Mouse (Mus musculus): ENCODE data around the gene Phex. TPM values are rescaled to one million over a fixed set of nuclear protein-coding genes. Genes with fewer than 3 reads are reported as not detected.

Gene Phex
- polyA plus RNA-seq, 1 experiment from 2014 or later: 0.24 TPM

GRCm38 (mm10) chrX:157306796-157307405 lies 108.2 kb downstream of the Phex start:
- peaks cover 22% of the 10 kb centered on the region for H3K27me3 ChIP-seq (replicated peaks; ENCODE audit: low read depth, poor library complexity, severe bottlenecking)
- H3K4me1 ChIP-seq: no peaks in the 10 kb centered on the region
- H3K9me3 ChIP-seq: no peaks in the 10 kb centered on the region
- no peak overlapping the region for H3K4me3 ChIP-seq
- WGBS: 44% methylated on average over 4 of the region's 4 CpGs
- DNase-seq (ENCODE audit: low spot score): no peak
- no peaks in the 10 kb centered on the region for H3K36me3 ChIP-seq (replicated peaks)
- H3K27ac ChIP-seq (replicated peaks): no peak overlapping the region

GRCm38 (mm10) chrX:157305852-157306232 lies 109.3 kb downstream of the Phex start:
- 73% methylated on average over 5 of the region's 5 CpGs for WGBS

GRCm38 (mm10) chrX:157305193-157305851 lies 109.8 kb downstream of the Phex start:
- Histone ChIP-seq H3K9me3 (no peaks in the 10 kb centered on the region), H3K36me3 (replicated peaks) (no peaks in the 10 kb centered on the region), H3K4me1 (no peaks in the 10 kb centered on the region), H3K4me3 (no peak overlapping the region), H3K27me3 (replicated peaks; ENCODE audit: low read depth, poor library complexity, severe bottlenecking) (peaks cover 22% of the 10 kb centered on the region), H3K27ac (replicated peaks) (no peak overlapping the region)
- DNase-seq (ENCODE audit: low spot score): peak; percentile 9
- WGBS: 30% methylated on average over 6 of the region's 6 CpGs

More at GRCm38 (mm10) chrX:157305852-157306232, 109.3 kb downstream of the Phex start:
- no peaks in the 10 kb centered on the region for H3K4me1 ChIP-seq
- no peak overlapping the region for H3K4me3 ChIP-seq
- peaks cover 22% of the 10 kb centered on the region for H3K27me3 ChIP-seq (replicated peaks; ENCODE audit: low read depth, poor library complexity, severe bottlenecking)
- H3K9me3 ChIP-seq: no peaks in the 10 kb centered on the region
- DNase-seq (ENCODE audit: low spot score): no peak
- no peak overlapping the region for H3K27ac ChIP-seq (replicated peaks)
- no peaks in the 10 kb centered on the region for H3K36me3 ChIP-seq (replicated peaks)

GRCm38 (mm10) chrX:157292411-157292810 lies 122.7 kb downstream of the Phex start:
- H3K27me3 ChIP-seq (replicated peaks; ENCODE audit: low read depth, poor library complexity, severe bottlenecking): no peaks in the 10 kb centered on the region
- no peaks in the 10 kb centered on the region for H3K36me3 ChIP-seq (replicated peaks)
- H3K9me3 ChIP-seq: no peaks in the 10 kb centered on the region
- H3K4me3 ChIP-seq: no peak overlapping the region
- no peak overlapping the region for H3K27ac ChIP-seq (replicated peaks)
- H3K4me1 ChIP-seq: no peaks in the 10 kb centered on the region
- no peak for DNase-seq (ENCODE audit: low spot score)

- 76% methylated on average over 1 of the region's 1 CpGs for WGBS
- H3K4me3 ChIP-seq: no peak overlapping the region
- H3K36me3 ChIP-seq (replicated peaks): no peaks in the 10 kb centered on the region
- 0 out of 2 replicates have a peak, but pooled peaks cover 5% of the 10 kb centered on the region for H3K27me3 ChIP-seq (replicated peaks; ENCODE audit: low read depth, poor library complexity, severe bottlenecking)
- no peaks in the 10 kb centered on the region for H3K4me1 ChIP-seq
- no peaks in the 10 kb centered on the region for H3K9me3 ChIP-seq
- no peak overlapping the region for H3K27ac ChIP-seq (replicated peaks)
- DNase-seq (ENCODE audit: low spot score): no peak
These were observed 138.5 kb downstream of the Phex start for GRCm38 (mm10) chrX:157276581-157276980.

GRCm38 (mm10) chrX:157273291-157273690 lies 141.8 kb downstream of the Phex start:
- Histone ChIP-seq H3K27ac (replicated peaks) (no peak overlapping the region), H3K36me3 (replicated peaks) (no peaks in the 10 kb centered on the region), H3K4me3 (no peak overlapping the region), H3K27me3 (replicated peaks; ENCODE audit: low read depth, poor library complexity, severe bottlenecking) (peaks cover 11% of the 10 kb centered on the region; the same call in 1 of the 2 replicates), H3K9me3 (no peaks in the 10 kb centered on the region), H3K4me1 (no peaks in the 10 kb centered on the region)
- whole genome bisulfite sequencing: 84% methylated on average over 3 of the region's 3 CpGs
- no peak for DNase-seq (ENCODE audit: low spot score)

- 77% methylated on average over 3 of the region's 3 CpGs for WGBS
- Histone ChIP-seq H3K4me3 (no peak overlapping the region), H3K27me3 (replicated peaks; ENCODE audit: low read depth, poor library complexity, severe bottlenecking) (peaks cover 11% of the 10 kb centered on the region; the same call in 1 of the 2 replicates), H3K4me1 (no peaks in the 10 kb centered on the region), H3K27ac (replicated peaks) (no peak overlapping the region), H3K9me3 (no peaks in the 10 kb centered on the region), H3K36me3 (replicated peaks) (no peaks in the 10 kb centered on the region)
- DNase-seq (ENCODE audit: low spot score): no peak
These were observed 143.5 kb downstream of the Phex start for GRCm38 (mm10) chrX:157271609-157272008.

GRCm38 (mm10) chrX:157269726-157270305 lies 145.3 kb downstream of the Phex start:
- DNase-seq (ENCODE audit: low spot score): no peak
- no peaks in the 10 kb centered on the region for H3K36me3 ChIP-seq (replicated peaks)
- 63% methylated on average over 5 of the region's 5 CpGs for WGBS
- H3K9me3 ChIP-seq: no peaks in the 10 kb centered on the region
- H3K27me3 ChIP-seq (replicated peaks; ENCODE audit: low read depth, poor library complexity, severe bottlenecking): peaks cover 14% of the 10 kb centered on the region; the same call in 1 of the 2 replicates
- H3K4me3 ChIP-seq: no peak overlapping the region
- H3K27ac ChIP-seq (replicated peaks): no peak overlapping the region
- H3K4me1 ChIP-seq: no peaks in the 10 kb centered on the region

GRCm38 (mm10) chrX:157268141-157268540 lies 147.0 kb downstream of the Phex start:
- WGBS: 93% methylated on average over 1 of the region's 1 CpGs
- peaks cover 14% of the 10 kb centered on the region; the same call in 1 of the 2 replicates for H3K27me3 ChIP-seq (replicated peaks; ENCODE audit: low read depth, poor library complexity, severe bottlenecking)
- H3K4me1 ChIP-seq: no peaks in the 10 kb centered on the region
- H3K27ac ChIP-seq (replicated peaks): no peak overlapping the region
- no peaks in the 10 kb centered on the region for H3K36me3 ChIP-seq (replicated peaks)
- H3K4me3 ChIP-seq: no peak overlapping the region
- H3K9me3 ChIP-seq: no peaks in the 10 kb centered on the region
- no peak for DNase-seq (ENCODE audit: low spot score)

GRCm38 (mm10) chrX:157202736-157203135 lies 212.4 kb downstream of the Phex start:
- H3K4me3 ChIP-seq: no peak overlapping the region
- no peaks in the 10 kb centered on the region for H3K4me1 ChIP-seq
- DNase-seq (ENCODE audit: low spot score): no peak
- no peak overlapping the region for H3K27ac ChIP-seq (replicated peaks)
- 0 out of 2 replicates have a peak, but pooled peaks cover 10% of the 10 kb centered on the region for H3K27me3 ChIP-seq (replicated peaks; ENCODE audit: low read depth, poor library complexity, severe bottlenecking)
- WGBS: 84% methylated on average over 1 of the region's 1 CpGs
- no peaks in the 10 kb centered on the region for H3K36me3 ChIP-seq (replicated peaks)
- no peaks in the 10 kb centered on the region for H3K9me3 ChIP-seq

- 86% methylated on average over 4 of the region's 4 CpGs for WGBS
- Histone ChIP-seq H3K27ac (replicated peaks) (no peak overlapping the region), H3K27me3 (replicated peaks; ENCODE audit: low read depth, poor library complexity, severe bottlenecking) (peaks cover 45% of the 10 kb centered on the region), H3K36me3 (replicated peaks) (no peaks in the 10 kb centered on the region), H3K9me3 (no peaks in the 10 kb centered on the region), H3K4me3 (no peak overlapping the region), H3K4me1 (no peaks in the 10 kb centered on the region)
- no peak for DNase-seq (ENCODE audit: low spot score)
These were observed 230.9 kb downstream of the Phex start for GRCm38 (mm10) chrX:157184167-157184566.

GRCm38 (mm10) chrX:157180845-157181244 lies 234.3 kb downstream of the Phex start:
- WGBS: 88% methylated on average over 1 of the region's 1 CpGs
- Histone ChIP-seq H3K4me1 (no peaks in the 10 kb centered on the region), H3K27me3 (replicated peaks; ENCODE audit: low read depth, poor library complexity, severe bottlenecking) (peaks cover 42% of the 10 kb centered on the region), H3K9me3 (no peaks in the 10 kb centered on the region), H3K27ac (replicated peaks) (no peak overlapping the region), H3K4me3 (no peak overlapping the region), H3K36me3 (replicated peaks) (no peaks in the 10 kb centered on the region)
- DNase-seq (ENCODE audit: low spot score): no peak

GRCm38 (mm10) chrX:157164142-157164541 lies 251.0 kb downstream of the Phex start:
- H3K27me3 ChIP-seq (replicated peaks; ENCODE audit: low read depth, poor library complexity, severe bottlenecking): peaks cover 17% of the 10 kb centered on the region; the same call in 1 of the 2 replicates
- H3K9me3 ChIP-seq: no peaks in the 10 kb centered on the region
- 52% methylated on average over 3 of the region's 3 CpGs for WGBS
- DNase-seq (ENCODE audit: low spot score): no peak
- no peaks in the 10 kb centered on the region for H3K36me3 ChIP-seq (replicated peaks)
- H3K27ac ChIP-seq (replicated peaks): no peak overlapping the region
- H3K4me1 ChIP-seq: no peaks in the 10 kb centered on the region
- H3K4me3 ChIP-seq: no peak overlapping the region

All from embryonic facial prominence, embryonic 10.5 days (tissue).